9 mouse cellular contexts compared by ENCODE assay signal in the genomic region with DNA sequence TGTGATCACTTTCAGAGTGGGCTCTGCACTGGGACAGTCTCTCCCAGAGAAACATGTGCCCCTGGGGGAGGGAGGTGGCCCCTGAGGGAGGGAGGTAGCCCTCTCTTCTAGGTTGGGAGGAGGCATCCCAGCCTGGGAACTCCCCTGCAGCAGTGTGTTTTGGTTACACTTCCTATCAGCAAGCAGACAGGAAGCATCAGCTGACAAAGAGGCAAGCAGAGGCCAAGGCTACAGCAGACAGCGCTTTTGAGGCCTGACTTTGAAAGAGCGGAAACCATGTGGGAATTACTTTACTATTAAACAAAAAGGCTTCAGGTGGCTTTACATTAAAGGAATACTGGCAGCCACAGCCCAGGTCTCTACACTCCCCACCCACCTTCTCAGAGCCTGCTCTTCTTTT.
A peak's percentile ranks its signal among the peaks of the same experiment; 100 is the strongest.
DNase-seq lines count a peak whose midpoint lies in the region; ATAC-seq and TF ChIP-seq lines count a peak whose summit lies in the region.
"Had no signal": no experiment of that assay in that cellular context is flagged by ENCODE, and none has a peak within 500 bp of the region (broad histone marks: within the 10 kb centered on the region; RNA-seq: fewer than 3 reads in every experiment).

No protein-coding gene starts in this region.

- no peak for TF ChIP-seq CTCF in kidney, postnatal 0 days (IDR thresholded peaks at IDR 0.05; ENCODE audit: low read depth)
- TF ChIP-seq CTCF in forebrain, postnatal 0 days (IDR thresholded peaks at IDR 0.05; ENCODE audit: low read depth) = no peak

- H3K4me1 ChIP-seq in kidney, postnatal 0 days (replicated peaks; ENCODE audit: insufficient read depth, low read length) = 0 out of 2 replicates have a peak, but pooled peaks cover 3% of the 10 kb centered on the region
- no peaks in the 10 kb centered on the region for H3K4me1 ChIP-seq in forebrain, postnatal 0 days (ENCODE audit: insufficient read depth)
- H3K4me1 ChIP-seq in hindbrain, embryonic 14.5 days (replicated peaks; ENCODE audit: control insufficient read depth, insufficient read depth, low read length) = no peaks in the 10 kb centered on the region

- WGBS in kidney, postnatal 0 days = 43% methylated on average over 2 of the region's 2 CpGs
- 77% methylated on average over 2 of the region's 2 CpGs for WGBS in forebrain, postnatal 0 days
- WGBS in hindbrain, embryonic 14.5 days = 80% methylated on average over 2 of the region's 2 CpGs

- no peaks in the 10 kb centered on the region for H3K9me3 ChIP-seq in kidney, postnatal 0 days (replicated peaks; ENCODE audit: low read length)
- no peaks in the 10 kb centered on the region for H3K9me3 ChIP-seq in forebrain, postnatal 0 days (ENCODE audit: low read length)
- H3K9me3 ChIP-seq in hindbrain, embryonic 14.5 days (ENCODE audit: control insufficient read depth, low read length) = no peaks in the 10 kb centered on the region
- H3K9me3 ChIP-seq: limb, embryonic 13.5 days had no signal

- H3K4me2 ChIP-seq in kidney, postnatal 0 days (ENCODE audit: low read length) = no peak overlapping the region
- H3K4me2 ChIP-seq in forebrain, postnatal 0 days (ENCODE audit: low read depth) = no peak overlapping the region
- H3K4me2 ChIP-seq in hindbrain, embryonic 14.5 days (replicated peaks) = no peak overlapping the region
- H3K4me2 ChIP-seq: limb, embryonic 13.5 days had no signal

- peak; percentile 69 for ATAC-seq in kidney, postnatal 0 days (replicated peaks; ENCODE audit: low FRiP score, low read depth)
- ATAC-seq in megakaryocyte, adult 5-6 weeks (ENCODE audit: poor library complexity, severe bottlenecking) = peak; percentile 63; the same call in 1 of the 2 replicates
- no peak for ATAC-seq in forebrain, postnatal 0 days
- ATAC-seq in hindbrain, embryonic 14.5 days (ENCODE audit: low FRiP score) = no peak; the same call in 1 of the 2 replicates

- peak overlapping the region; percentile 2 for H3K27ac ChIP-seq in kidney, postnatal 0 days
- no peak overlapping the region for H3K27ac ChIP-seq in forebrain, postnatal 0 days (ENCODE audit: low read depth, low read length)
- H3K27ac ChIP-seq in hindbrain, embryonic 14.5 days = no peak overlapping the region
- H3K27ac ChIP-seq: limb, embryonic 13.5 days had no signal

- H3K4me3 ChIP-seq in kidney, postnatal 0 days (replicated peaks; ENCODE audit: low read depth, low read length) = no peak overlapping the region
- H3K4me3 ChIP-seq in forebrain, postnatal 0 days (ENCODE audit: low read depth, low read length) = no peak overlapping the region
- no peak overlapping the region for H3K4me3 ChIP-seq in hindbrain, embryonic 14.5 days (replicated peaks; ENCODE audit: low read length)
- H3K4me3 ChIP-seq: limb, embryonic 13.5 days had no signal

- peak; percentile 40 for DNase-seq in layer of hippocampus, adult 9-11 months
- no peak for DNase-seq in layer of hippocampus, postnatal 14 days (ENCODE audit: low spot score in 2 of 2)
- DNase-seq in heart, adult 8-10 months (ENCODE audit: low spot score) = peak; percentile 81
- peak; percentile 79 for DNase-seq in kidney, postnatal 0 days (ENCODE audit: low spot score)
- peak; percentile 77 for DNase-seq in thymus, postnatal 25 days
- no peak for DNase-seq in forebrain, postnatal 0 days
- no peak for DNase-seq in hindbrain, embryonic 14.5 days (ENCODE audit: low spot score)

- no peak overlapping the region for H3K9ac ChIP-seq in kidney, postnatal 0 days (ENCODE audit: low read depth, low read length)
- H3K9ac ChIP-seq in forebrain, postnatal 0 days = no peak overlapping the region
- no peak overlapping the region for H3K9ac ChIP-seq in hindbrain, embryonic 14.5 days
- H3K9ac ChIP-seq: limb, embryonic 13.5 days had no signal

- no peaks in the 10 kb centered on the region for H3K27me3 ChIP-seq in kidney, postnatal 0 days (ENCODE audit: insufficient read depth, low read length)
- no peaks in the 10 kb centered on the region for H3K27me3 ChIP-seq in forebrain, postnatal 0 days (ENCODE audit: insufficient read depth, low read length)
- H3K27me3 ChIP-seq in hindbrain, embryonic 14.5 days (ENCODE audit: control insufficient read depth, insufficient read depth, low read length) = no peaks in the 10 kb centered on the region
- H3K27me3 ChIP-seq: limb, embryonic 13.5 days had no signal

- H3K36me3 ChIP-seq in kidney, postnatal 0 days (ENCODE audit: insufficient read depth, low read length) = no peaks in the 10 kb centered on the region
- no peaks in the 10 kb centered on the region for H3K36me3 ChIP-seq in forebrain, postnatal 0 days (ENCODE audit: insufficient read depth)
- no peaks in the 10 kb centered on the region for H3K36me3 ChIP-seq in hindbrain, embryonic 14.5 days (replicated peaks; ENCODE audit: control insufficient read depth, insufficient read depth)

Comparison
In these comparisons a context has a peak if more than half of its experiments do, and no peak if none do; other contexts are left out.
1. DNase-seq: peak in layer of hippocampus, adult 9-11 months (single experiment), heart, adult 8-10 months (single experiment), kidney, postnatal 0 days (single experiment) and thymus, postnatal 25 days (single experiment); none in layer of hippocampus, postnatal 14 days (0 of 2), forebrain, postnatal 0 days (single experiment) and hindbrain, embryonic 14.5 days (single experiment).
2. ATAC-seq: peak in kidney, postnatal 0 days (single experiment) and megakaryocyte, adult 5-6 weeks (single experiment); none in forebrain, postnatal 0 days (single experiment) and hindbrain, embryonic 14.5 days (single experiment).